In the genomic region with DNA sequence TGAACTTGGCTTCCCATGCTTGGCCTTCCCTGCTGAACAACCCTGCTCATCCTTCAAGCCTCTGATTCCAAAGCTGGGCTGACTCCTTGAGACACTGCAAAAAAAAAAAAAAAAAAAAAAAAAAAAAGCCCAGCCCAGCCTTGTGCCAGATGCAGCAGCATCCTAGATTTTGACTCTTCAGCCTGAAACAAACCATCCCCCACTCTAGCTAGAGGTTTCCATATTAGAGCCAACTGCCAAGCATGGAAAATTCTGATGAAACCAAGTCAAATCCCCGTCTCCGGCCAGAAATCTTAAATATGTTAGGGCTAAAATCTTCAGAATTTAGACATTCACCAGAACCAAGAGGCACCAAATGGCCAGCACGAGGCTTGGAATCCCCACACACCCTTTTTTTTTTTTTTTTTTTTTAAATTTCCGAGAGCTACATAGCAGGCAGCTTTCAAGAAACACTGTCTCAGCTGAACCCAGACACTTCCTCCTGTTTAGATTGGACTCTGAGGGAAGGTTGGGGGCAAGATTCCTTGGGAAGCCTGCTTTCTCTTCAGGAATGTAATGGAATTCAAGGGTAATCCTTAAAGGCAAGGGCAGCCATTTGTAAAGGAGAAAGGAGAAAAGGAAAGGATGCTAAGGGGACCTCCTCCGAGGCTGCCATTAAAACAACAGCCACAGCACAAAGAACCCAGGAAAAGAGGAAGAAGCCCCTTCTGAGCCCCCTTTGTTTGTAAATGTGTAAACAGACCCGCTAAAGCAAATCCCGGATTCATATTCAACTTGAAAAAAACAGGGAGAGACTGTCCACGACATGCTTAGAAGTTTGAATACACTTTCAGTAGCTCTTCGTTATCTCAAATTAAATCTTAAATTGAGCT, we compare ENCODE assay signal across 12 mouse cellular contexts.
A peak's percentile ranks its signal among the peaks of the same experiment; 100 is the strongest.
DNase-seq lines count a peak whose midpoint lies in the region; ATAC-seq lines count a peak whose summit lies in the region.
"Had no signal": no experiment of that assay in that cellular context is flagged by ENCODE, and none has a peak within 500 bp of the region (broad histone marks: within the 10 kb centered on the region; RNA-seq: fewer than 3 reads in every experiment).

No protein-coding gene starts in this region.

- ATAC-seq in heart, embryonic 12.5 days (ENCODE audit: insufficient number of reproducible peaks, low FRiP score), result no peak
- no peak for ATAC-seq in midbrain, embryonic 11.5 days (ENCODE audit: low FRiP score)
- ATAC-seq in midbrain, embryonic 15.5 days (replicated peaks), result no peak
- 0 out of 2 replicates have a peak, but pooled peaks have one; percentile 25 for ATAC-seq in intestine, embryonic 15.5 days
- ATAC-seq: inflammation-experienced regulatory T-cells, adult 6 months had no signal

- H3K4me2 ChIP-seq in heart, embryonic 12.5 days, result no peak overlapping the region
- peak overlapping the region; percentile 30 for H3K4me2 ChIP-seq in midbrain, embryonic 11.5 days
- no peak overlapping the region for H3K4me2 ChIP-seq in midbrain, embryonic 15.5 days
- 0 out of 2 replicates have a peak overlapping the region, but pooled peaks have one; percentile 2 for H3K4me2 ChIP-seq in intestine, embryonic 15.5 days (replicated peaks)

- intact Hi-C loops in heart, postnatal 10 days (cut with DNase I), result no loop called here

- no peak overlapping the region for H3K9ac ChIP-seq in heart, embryonic 12.5 days
- H3K9ac ChIP-seq in midbrain, embryonic 11.5 days (ENCODE audit: low read length), result peak overlapping the region; percentile 25
- no peak overlapping the region for H3K9ac ChIP-seq in midbrain, embryonic 15.5 days
- H3K9ac ChIP-seq in intestine, embryonic 15.5 days, result no peak overlapping the region

- DNase-seq in heart, postnatal 10 days, result no peak
- peak; percentile 90 for DNase-seq in midbrain, embryonic 11.5 days (ENCODE audit: low spot score, missing footprints)
- no peak for DNase-seq in layer of hippocampus, adult 8-10 months (ENCODE audit: low spot score in 2 of 2)
- no peak for DNase-seq in adrenal gland, postnatal 36 days
- DNase-seq in gastrocnemius, postnatal 10 days, result no peak
- DNase-seq: cerebellum, adult 9-11 months; gastrocnemius, postnatal 25 days; retina, postnatal 1 day had no signal

- no peak overlapping the region for H3K4me3 ChIP-seq in heart, embryonic 12.5 days
- no peak overlapping the region for H3K4me3 ChIP-seq in midbrain, embryonic 11.5 days (ENCODE audit: low read depth, low read length)
- no peak overlapping the region for H3K4me3 ChIP-seq in midbrain, embryonic 15.5 days
- no peak overlapping the region for H3K4me3 ChIP-seq in intestine, embryonic 15.5 days (replicated peaks)

- H3K9me3 ChIP-seq in heart, embryonic 12.5 days (replicated peaks), result no peaks in the 10 kb centered on the region
- H3K9me3 ChIP-seq in midbrain, embryonic 11.5 days (ENCODE audit: control insufficient read depth, low read length), result no peaks in the 10 kb centered on the region
- no peaks in the 10 kb centered on the region for H3K9me3 ChIP-seq in midbrain, embryonic 15.5 days
- no peaks in the 10 kb centered on the region for H3K9me3 ChIP-seq in intestine, embryonic 15.5 days

- peak overlapping the region; percentile 59 for H3K27ac ChIP-seq in heart, embryonic 12.5 days (ENCODE audit: poor library complexity, severe bottlenecking)
- no peak overlapping the region for H3K27ac ChIP-seq in midbrain, embryonic 11.5 days (ENCODE audit: low read depth, low read length)
- no peak overlapping the region for H3K27ac ChIP-seq in midbrain, embryonic 15.5 days
- H3K27ac ChIP-seq in intestine, embryonic 15.5 days, result peak overlapping the region; percentile 64

- 0 out of 2 replicates have a peak, but pooled peaks cover 3% of the 10 kb centered on the region for H3K27me3 ChIP-seq in heart, embryonic 12.5 days (replicated peaks)
- 0 out of 2 replicates have a peak, but pooled peaks cover 2% of the 10 kb centered on the region for H3K27me3 ChIP-seq in midbrain, embryonic 11.5 days (ENCODE audit: control insufficient read depth, insufficient read depth, low read length)
- no peaks in the 10 kb centered on the region for H3K27me3 ChIP-seq in midbrain, embryonic 15.5 days (replicated peaks)
- no peaks in the 10 kb centered on the region for H3K27me3 ChIP-seq in intestine, embryonic 15.5 days (replicated peaks)

- H3K4me1 ChIP-seq in heart, embryonic 12.5 days (replicated peaks), result peaks cover 24% of the 10 kb centered on the region
- peaks cover 26% of the 10 kb centered on the region for H3K4me1 ChIP-seq in midbrain, embryonic 11.5 days (ENCODE audit: control insufficient read depth, insufficient read depth, low read length)
- peaks cover 11% of the 10 kb centered on the region; the same call in 1 of the 2 replicates for H3K4me1 ChIP-seq in midbrain, embryonic 15.5 days
- H3K4me1 ChIP-seq in intestine, embryonic 15.5 days (replicated peaks), result 0 out of 2 replicates have a peak, but pooled peaks cover 8% of the 10 kb centered on the region

- no peaks in the 10 kb centered on the region for H3K36me3 ChIP-seq in heart, embryonic 12.5 days
- H3K36me3 ChIP-seq in midbrain, embryonic 11.5 days (ENCODE audit: control insufficient read depth, insufficient read depth, low read length), result no peaks in the 10 kb centered on the region
- H3K36me3 ChIP-seq in midbrain, embryonic 15.5 days (replicated peaks), result no peaks in the 10 kb centered on the region
- H3K36me3 ChIP-seq in intestine, embryonic 15.5 days, result no peaks in the 10 kb centered on the region

- 42% methylated on average over 9 of the region's 9 CpGs for WGBS in heart, embryonic 12.5 days
- 17% methylated on average over 9 of the region's 9 CpGs for WGBS in midbrain, embryonic 11.5 days
- WGBS in midbrain, embryonic 15.5 days, result 17% methylated on average over 9 of the region's 9 CpGs
- WGBS in intestine, embryonic 15.5 days, result 23% methylated on average over 9 of the region's 9 CpGs

Comparison
In these comparisons a context has a peak if more than half of its experiments do, and no peak if none do; other contexts are left out.
1. H3K4me2 ChIP-seq: peak in midbrain, embryonic 11.5 days (single experiment) and intestine, embryonic 15.5 days (single experiment); none in heart, embryonic 12.5 days (single experiment) and midbrain, embryonic 15.5 days (single experiment).
2. H3K27ac ChIP-seq: peak in heart, embryonic 12.5 days (single experiment) and intestine, embryonic 15.5 days (single experiment); none in midbrain, embryonic 11.5 days (single experiment) and midbrain, embryonic 15.5 days (single experiment).